Mouse (Mus musculus): Measurements from ENCODE around the gene Txn1.

The Txn1 gene

GRCm38 (mm10) chr4:57956029-57956960 lies at the start of gene Txn1:
TSS of gene Txn1 (minus strand) at chr4:57956411.
- DNase-seq (ENCODE audit: extremely low read depth, low read depth, low spot score) = peak; percentile 92

GRCm38 (mm10) chr4:58003501-58003900 lies 47.3 kb upstream of the Txn1 start:
- no peak for DNase-seq (ENCODE audit: extremely low read depth, low read depth, low spot score)

- no peak for DNase-seq (ENCODE audit: extremely low read depth, low read depth, low spot score)
Measured at GRCm38 (mm10) chr4:57991425-57991824, 35.2 kb upstream of the Txn1 start.

- DNase-seq (ENCODE audit: extremely low read depth, low read depth, low spot score) = no peak
Measured at GRCm38 (mm10) chr4:57974400-57975117, 18.3 kb upstream of the Txn1 start.

- DNase-seq (ENCODE audit: extremely low read depth, low read depth, low spot score) = no peak
Measured at GRCm38 (mm10) chr4:57973592-57974268, 17.5 kb upstream of the Txn1 start.

- DNase-seq (ENCODE audit: extremely low read depth, low read depth, low spot score) = no peak
Measured at GRCm38 (mm10) chr4:57970285-57970684, 14.1 kb upstream of the Txn1 start.

- DNase-seq (ENCODE audit: extremely low read depth, low read depth, low spot score) = no peak
Measured at GRCm38 (mm10) chr4:57967195-57967594, 11.0 kb upstream of the Txn1 start.

GRCm38 (mm10) chr4:57965516-57965915 lies 9.3 kb upstream of the Txn1 start:
- no peak for DNase-seq (ENCODE audit: extremely low read depth, low read depth, low spot score)

- DNase-seq (ENCODE audit: extremely low read depth, low read depth, low spot score) = no peak
Measured at GRCm38 (mm10) chr4:57964143-57964542, 7.9 kb upstream of the Txn1 start.

- DNase-seq (ENCODE audit: extremely low read depth, low read depth, low spot score) = no peak
Measured at GRCm38 (mm10) chr4:57959056-57959455, 2.8 kb upstream of the Txn1 start.

GRCm38 (mm10) chr4:57958098-57958497 lies 1.9 kb upstream of the Txn1 start:
- DNase-seq (ENCODE audit: extremely low read depth, low read depth, low spot score) = no peak

GRCm38 (mm10) chr4:57957200-57958085 lies 1.2 kb upstream of the Txn1 start:
- no peak for DNase-seq (ENCODE audit: extremely low read depth, low read depth, low spot score)

GRCm38 (mm10) chr4:57955544-57955958 lies 660 bp downstream of the Txn1 start:
- DNase-seq (ENCODE audit: extremely low read depth, low read depth, low spot score) = no peak

- DNase-seq (ENCODE audit: extremely low read depth, low read depth, low spot score) = no peak
Measured at GRCm38 (mm10) chr4:57954991-57955390, 1.2 kb downstream of the Txn1 start.

- DNase-seq (ENCODE audit: extremely low read depth, low read depth, low spot score) = no peak
Measured at GRCm38 (mm10) chr4:57954580-57954979, 1.6 kb downstream of the Txn1 start.

GRCm38 (mm10) chr4:57953796-57954195 lies 2.4 kb downstream of the Txn1 start:
- DNase-seq (ENCODE audit: extremely low read depth, low read depth, low spot score) = no peak

- DNase-seq (ENCODE audit: extremely low read depth, low read depth, low spot score) = no peak
Measured at GRCm38 (mm10) chr4:57952891-57953290, 3.3 kb downstream of the Txn1 start.

GRCm38 (mm10) chr4:57952416-57952815 lies 3.8 kb downstream of the Txn1 start:
- no peak for DNase-seq (ENCODE audit: extremely low read depth, low read depth, low spot score)

GRCm38 (mm10) chr4:57949866-57950265 lies 6.3 kb downstream of the Txn1 start:
- no peak for DNase-seq (ENCODE audit: extremely low read depth, low read depth, low spot score)

- no peak for DNase-seq (ENCODE audit: extremely low read depth, low read depth, low spot score)
Measured at GRCm38 (mm10) chr4:57947476-57947875, 8.7 kb downstream of the Txn1 start.

Data from fat pad, adult 2 months (tissue).